18 mouse cellular contexts compared by ENCODE assay signal in the genomic region with DNA sequence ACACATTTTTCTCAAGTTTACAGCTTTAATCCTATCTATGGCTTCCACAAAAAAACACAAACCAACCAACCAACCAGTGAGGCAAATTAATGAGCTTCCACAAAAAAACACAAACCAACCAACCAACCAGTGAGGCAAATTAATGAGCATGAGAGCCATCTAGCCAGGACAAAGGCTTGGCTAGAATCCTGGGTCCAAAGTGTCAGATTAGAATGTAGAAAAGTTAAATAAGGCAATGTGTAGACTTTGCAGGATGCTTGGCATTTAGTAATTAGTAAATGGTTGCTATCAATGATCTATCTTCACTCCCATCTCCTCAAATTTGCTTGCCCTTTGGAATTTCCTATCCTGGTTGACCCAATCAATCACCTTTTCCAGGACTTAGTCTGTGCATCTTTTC. TPM values are rescaled to one million over a fixed set of nuclear protein-coding genes. Genes with fewer than 3 reads are reported as not detected.
DNase-seq lines count a peak whose midpoint lies in the region; ATAC-seq lines count a peak whose summit lies in the region.
"Had no signal": no experiment of that assay in that cellular context is flagged by ENCODE, and none has a peak within 500 bp of the region (broad histone marks: within the 10 kb centered on the region; RNA-seq: fewer than 3 reads in every experiment).

No protein-coding gene starts in this region.

- H3K9ac ChIP-seq in forebrain, embryonic 13.5 days = no peak overlapping the region
- H3K9ac ChIP-seq in forebrain, embryonic 15.5 days (replicated peaks) = no peak overlapping the region
- no peak overlapping the region for H3K9ac ChIP-seq in liver, embryonic 12.5 days
- no peak overlapping the region for H3K9ac ChIP-seq in liver, embryonic 11.5 days (ENCODE audit: low read depth, low read length)
- H3K9ac ChIP-seq: hindbrain, embryonic 12.5 days had no signal

- H3K9me3 ChIP-seq in forebrain, embryonic 13.5 days (replicated peaks) = no peaks in the 10 kb centered on the region
- no peaks in the 10 kb centered on the region for H3K9me3 ChIP-seq in forebrain, embryonic 15.5 days
- H3K9me3 ChIP-seq in liver, embryonic 12.5 days (replicated peaks) = no peaks in the 10 kb centered on the region
- no peaks in the 10 kb centered on the region for H3K9me3 ChIP-seq in liver, embryonic 11.5 days (ENCODE audit: control insufficient read depth, low read length)
- H3K9me3 ChIP-seq: embryonic facial prominence, embryonic 10.5 days; heart, embryonic 10.5 days; hindbrain, embryonic 12.5 days had no signal

- H3K27ac ChIP-seq in forebrain, embryonic 13.5 days = no peak overlapping the region
- H3K27ac ChIP-seq in forebrain, embryonic 15.5 days (replicated peaks) = no peak overlapping the region
- no peak overlapping the region for H3K27ac ChIP-seq in liver, embryonic 12.5 days
- H3K27ac ChIP-seq in liver, embryonic 11.5 days (ENCODE audit: low read depth, low read length) = no peak overlapping the region
- H3K27ac ChIP-seq: embryonic facial prominence, embryonic 10.5 days; heart, embryonic 10.5 days; hindbrain, embryonic 12.5 days had no signal

- H3K4me2 ChIP-seq in forebrain, embryonic 13.5 days = peak overlapping the region; percentile 21
- no peak overlapping the region for H3K4me2 ChIP-seq in forebrain, embryonic 15.5 days (replicated peaks)
- peak overlapping the region; percentile 24; the same call in 1 of the 2 replicates for H3K4me2 ChIP-seq in liver, embryonic 12.5 days
- H3K4me2 ChIP-seq in liver, embryonic 11.5 days = no peak overlapping the region
- H3K4me2 ChIP-seq: hindbrain, embryonic 12.5 days had no signal

- H3K27me3 ChIP-seq in forebrain, embryonic 13.5 days = no peaks in the 10 kb centered on the region
- no peaks in the 10 kb centered on the region for H3K27me3 ChIP-seq in forebrain, embryonic 15.5 days
- no peaks in the 10 kb centered on the region for H3K27me3 ChIP-seq in liver, embryonic 12.5 days (replicated peaks)
- H3K27me3 ChIP-seq in liver, embryonic 11.5 days (replicated peaks; ENCODE audit: control insufficient read depth, insufficient read depth, low read length) = no peaks in the 10 kb centered on the region
- H3K27me3 ChIP-seq: CH12.LX; hindbrain, embryonic 12.5 days had no signal

- ATAC-seq in forebrain, embryonic 13.5 days = no peak
- ATAC-seq in forebrain, embryonic 15.5 days (replicated peaks) = no peak
- ATAC-seq in liver, embryonic 12.5 days = no peak
- ATAC-seq in liver, embryonic 11.5 days (replicated peaks; ENCODE audit: low FRiP score) = no peak
- ATAC-seq: hindbrain, embryonic 16.5 days had no signal

- peak; percentile 82 for DNase-seq in kidney, adult 9 months
- DNase-seq in kidney, adult 18-20 months = no peak
- no peak for DNase-seq in liver, embryonic 11.5 days (ENCODE audit: low spot score)
- DNase-seq in thymus, postnatal 14 days = no peak
- DNase-seq: cerebellum, adult 2 months; cerebellum, postnatal 10 days; gastrocnemius, postnatal 10 days; heart, adult 18-20 months; heart, postnatal 10 days; heart, postnatal 4 days had no signal

- peaks cover 35% of the 10 kb centered on the region for H3K36me3 ChIP-seq in forebrain, embryonic 13.5 days (ENCODE audit: poor library complexity, severe bottlenecking)
- H3K36me3 ChIP-seq in forebrain, embryonic 15.5 days = no peaks in the 10 kb centered on the region
- H3K36me3 ChIP-seq in liver, embryonic 12.5 days = peaks cover 81% of the 10 kb centered on the region
- peaks cover 17% of the 10 kb centered on the region; the same call in 1 of the 2 replicates for H3K36me3 ChIP-seq in liver, embryonic 11.5 days (ENCODE audit: control insufficient read depth, insufficient read depth, low read length)

- peaks cover 57% of the 10 kb centered on the region for H3K4me1 ChIP-seq in forebrain, embryonic 13.5 days
- peaks cover 53% of the 10 kb centered on the region for H3K4me1 ChIP-seq in forebrain, embryonic 15.5 days
- peaks cover 51% of the 10 kb centered on the region for H3K4me1 ChIP-seq in liver, embryonic 12.5 days
- H3K4me1 ChIP-seq in liver, embryonic 11.5 days (replicated peaks; ENCODE audit: control insufficient read depth, insufficient read depth, low read length) = peaks cover 10% of the 10 kb centered on the region

- no peak overlapping the region for H3K4me3 ChIP-seq in forebrain, embryonic 13.5 days
- no peak overlapping the region for H3K4me3 ChIP-seq in forebrain, embryonic 15.5 days
- no peak overlapping the region; the same call in 1 of the 2 replicates for H3K4me3 ChIP-seq in liver, embryonic 12.5 days
- H3K4me3 ChIP-seq in liver, embryonic 11.5 days (ENCODE audit: low read depth, low read length) = no peak overlapping the region
- H3K4me3 ChIP-seq: embryonic facial prominence, embryonic 10.5 days; heart, embryonic 10.5 days; hindbrain, embryonic 12.5 days had no signal

RNA-seq across cellular contexts. Expression of a gene that starts 11.7 kb away (rescaled TPM):
- 14.8 and 15.4 TPM in 2 replicates for polyA plus RNA-seq in forebrain, embryonic 13.5 days (2015; fragmentation: Nextera tagmentation; extraction: Ambion mirVana)
- polyA plus RNA-seq in forebrain, embryonic 15.5 days (2015; fragmentation: Nextera tagmentation; extraction: Ambion mirVana) = 9.8 and 10.5 TPM in 2 replicates
- polyA plus RNA-seq in liver, embryonic 12.5 days (2016; fragmentation: Nextera tagmentation; extraction: Ambion mirVana) = 13.6 and 14.2 TPM in 2 replicates
- polyA plus RNA-seq in liver, embryonic 11.5 days (2014; fragmentation: Nextera tagmentation; extraction: Ambion mirVana) = 16.3 and 16.9 TPM in 2 replicates

RNA-seq across cellular contexts. Expression of a gene that starts 30.7 kb away (rescaled TPM):
- 2.4 and 3.1 TPM in 2 replicates for polyA plus RNA-seq in forebrain, embryonic 13.5 days (2015; fragmentation: Nextera tagmentation; extraction: Ambion mirVana)
- polyA plus RNA-seq in forebrain, embryonic 15.5 days (2015; fragmentation: Nextera tagmentation; extraction: Ambion mirVana) = 2.6 and 3.1 TPM in 2 replicates
- polyA plus RNA-seq in liver, embryonic 12.5 days (2016; fragmentation: Nextera tagmentation; extraction: Ambion mirVana) = 1.0 and 1.2 TPM in 2 replicates
- polyA plus RNA-seq in liver, embryonic 11.5 days (2014; fragmentation: Nextera tagmentation; extraction: Ambion mirVana) = 1.4 and 1.9 TPM in 2 replicates

RNA-seq across cellular contexts. Expression of a gene that starts 43.1 kb away (rescaled TPM):
- 227 and 246 TPM in 2 replicates for polyA plus RNA-seq in forebrain, embryonic 13.5 days (2015; fragmentation: Nextera tagmentation; extraction: Ambion mirVana)
- polyA plus RNA-seq in forebrain, embryonic 15.5 days (2015; fragmentation: Nextera tagmentation; extraction: Ambion mirVana) = 213 and 228 TPM in 2 replicates
- 123 and 128 TPM in 2 replicates for polyA plus RNA-seq in liver, embryonic 12.5 days (2016; fragmentation: Nextera tagmentation; extraction: Ambion mirVana)
- polyA plus RNA-seq in liver, embryonic 11.5 days (2014; fragmentation: Nextera tagmentation; extraction: Ambion mirVana) = 172 and 185 TPM in 2 replicates

Comparison
In these comparisons a context has a peak if more than half of its experiments do, and no peak if none do; other contexts are left out.
1. H3K4me2 ChIP-seq: peak in forebrain, embryonic 13.5 days (single experiment) and liver, embryonic 12.5 days (single experiment); none in forebrain, embryonic 15.5 days (single experiment) and liver, embryonic 11.5 days (single experiment).